Mouse (Mus musculus) liver, adult (tissue): ENCODE measurements around the gene Tulp1.

Experiments used
- GATA4 ChIP-seq: IDR thresholded peaks from 2 replicates; pipeline ENCODE4 v1.6.1; 2014; ENCODE audit warnings: mild to moderate bottlenecking, low read length; ENCODE audit not compliant: insufficient replicate concordance

Gene Tulp1

GRCm38 (mm10) chr17:28365122-28365521 is at the start of gene Tulp1:
Tulp1 (minus strand) TSS chr17:28365222.
- TF ChIP-seq GATA4: no peak

DNA sequence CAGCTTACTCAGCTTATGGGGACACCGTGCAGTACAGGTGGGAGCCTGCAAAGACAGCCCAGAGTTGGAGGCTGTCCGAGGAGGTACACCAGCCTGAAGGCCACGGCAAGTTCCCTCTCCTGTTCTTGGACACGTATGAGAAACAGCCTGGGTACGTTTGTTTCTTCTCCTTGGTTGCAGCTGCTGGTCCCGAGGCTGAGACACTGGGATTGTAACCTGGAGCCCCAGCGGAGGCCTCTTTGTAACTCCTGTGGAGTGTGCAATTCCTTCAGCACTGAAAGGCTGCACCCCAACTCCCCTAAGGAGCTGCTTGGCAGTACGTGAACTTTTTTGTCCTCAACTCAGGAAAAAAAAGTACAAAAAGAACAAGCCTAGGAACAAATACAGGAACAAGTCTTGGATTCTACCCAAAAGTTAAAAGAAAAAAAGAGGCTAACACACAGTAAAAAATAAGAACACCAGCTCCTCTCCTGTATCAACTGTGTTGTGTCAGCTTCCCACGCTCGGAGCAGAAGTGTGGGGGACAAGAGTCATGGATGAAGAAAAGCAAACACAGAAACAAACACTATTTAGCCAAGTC is 46.4 kb upstream of the Tulp1 start:
- TF ChIP-seq GATA4: no peak

DNA sequence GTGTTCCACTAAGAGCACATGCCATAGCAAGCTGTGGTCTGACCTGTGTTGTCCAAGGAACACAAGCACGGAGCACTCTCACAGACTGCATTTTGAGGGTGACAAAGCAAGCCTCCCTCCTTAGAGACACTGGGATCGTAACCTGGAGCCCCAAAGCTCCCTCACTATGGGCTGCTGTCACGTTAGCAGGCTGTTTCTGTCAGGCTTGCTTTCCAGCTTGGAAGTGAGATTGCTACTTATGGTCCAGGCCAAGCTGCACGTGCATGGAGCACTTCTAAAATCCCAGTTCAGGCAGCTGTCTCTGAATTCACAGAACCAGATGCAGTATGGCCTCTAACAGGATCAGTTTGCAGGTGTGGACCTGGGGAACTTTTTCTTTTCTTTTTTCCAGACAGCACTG is 45.7 kb upstream of the Tulp1 start:
- TF ChIP-seq GATA4: no peak

DNA sequence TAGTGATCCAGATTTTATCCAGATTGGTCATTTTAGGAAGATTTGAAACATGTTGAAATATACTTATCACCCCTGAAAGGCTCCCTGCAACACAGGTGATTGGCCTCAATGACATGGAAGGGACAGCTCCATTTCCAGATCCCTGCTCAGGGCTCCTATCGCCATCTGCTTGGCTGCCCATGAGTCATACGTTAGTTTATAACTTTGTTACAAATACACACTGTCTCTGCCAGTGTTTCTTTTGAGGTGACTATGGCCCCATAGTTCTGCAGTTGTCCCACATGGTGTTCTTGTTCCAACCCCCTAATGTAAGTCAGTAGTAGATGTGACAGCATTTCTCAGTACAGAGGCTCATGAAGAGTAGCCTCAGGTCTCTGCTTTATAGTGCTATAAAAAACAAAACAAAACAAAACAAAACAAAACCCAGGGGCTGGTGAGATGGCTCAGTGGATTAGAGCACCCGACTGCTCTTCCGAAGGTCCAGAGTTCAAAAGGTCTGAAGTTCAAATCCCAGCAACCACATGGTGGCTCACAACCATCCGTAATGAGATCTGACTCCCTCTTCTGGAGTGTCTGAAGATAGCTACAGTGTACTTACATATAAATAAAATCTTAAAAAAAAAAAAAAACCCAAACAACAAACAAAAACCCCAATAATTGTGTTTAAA is 43.4 kb upstream of the Tulp1 start:
- TF ChIP-seq GATA4: no peak

DNA sequence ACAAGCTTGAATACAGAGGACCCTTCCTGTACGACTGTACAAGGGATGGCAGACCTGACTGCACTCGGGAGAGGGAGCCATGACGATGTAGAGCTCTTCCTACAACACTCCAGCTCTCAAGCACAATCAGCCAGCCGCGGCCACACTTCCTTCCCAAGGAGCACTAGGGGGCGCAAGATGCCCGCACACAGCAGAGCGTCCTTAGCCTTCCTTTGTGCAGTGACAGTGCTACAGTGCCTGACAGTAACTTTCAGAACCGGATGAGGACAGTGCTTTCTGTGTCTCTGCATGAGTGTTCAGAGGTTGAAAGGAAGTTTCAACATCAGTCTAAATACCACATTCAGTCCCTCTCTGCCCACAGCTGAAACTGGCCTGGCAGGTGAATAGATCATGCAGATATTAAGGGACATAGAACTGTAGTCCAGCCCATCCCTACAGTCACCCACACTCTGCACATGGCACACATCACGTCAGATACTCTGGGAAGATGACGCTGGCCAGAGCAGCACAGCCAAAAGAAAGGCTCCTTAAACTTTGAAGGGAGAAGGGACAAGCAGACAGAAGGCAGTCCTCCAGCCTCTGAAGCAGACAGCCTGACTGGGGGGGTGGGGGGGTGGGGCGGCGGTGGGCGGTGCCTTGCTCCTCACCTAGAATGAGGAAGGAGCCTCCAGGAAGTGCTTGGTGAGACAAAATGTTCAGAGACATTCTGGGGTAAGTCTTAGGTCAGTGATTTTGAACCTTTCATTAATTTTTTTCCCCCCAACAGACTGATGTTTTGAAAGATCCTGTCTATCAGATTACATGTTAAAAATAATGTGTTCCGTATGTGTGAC is 42.6 kb upstream of the Tulp1 start:
- TF ChIP-seq GATA4: no peak

DNA sequence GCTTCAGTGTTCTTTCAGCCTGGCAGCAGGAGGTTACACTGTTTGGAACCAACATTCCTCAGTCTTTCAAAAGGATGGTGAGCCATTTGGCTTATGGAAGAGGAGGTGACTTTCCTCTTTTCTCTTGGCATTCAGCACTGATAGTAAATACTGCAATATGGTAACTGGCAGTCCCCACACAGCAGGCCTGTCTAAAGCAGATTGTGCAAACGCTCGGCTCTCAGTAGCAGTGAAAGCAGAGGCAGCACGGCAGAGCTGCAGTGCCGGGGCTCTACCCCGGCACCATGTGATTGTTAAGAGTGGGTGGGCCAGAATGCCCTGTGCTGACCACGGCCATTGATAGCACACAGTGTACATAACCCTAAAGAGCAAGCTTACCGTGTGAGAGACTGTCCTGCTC is 41.4 kb upstream of the Tulp1 start:
- no peak for TF ChIP-seq GATA4

- TF ChIP-seq GATA4: no peak
Observed at GRCm38 (mm10) chr17:28404301-28404700, 39.3 kb upstream of the Tulp1 start.

- TF ChIP-seq GATA4: no peak
Observed at GRCm38 (mm10) chr17:28394994-28395393, 30.0 kb upstream of the Tulp1 start.

DNA sequence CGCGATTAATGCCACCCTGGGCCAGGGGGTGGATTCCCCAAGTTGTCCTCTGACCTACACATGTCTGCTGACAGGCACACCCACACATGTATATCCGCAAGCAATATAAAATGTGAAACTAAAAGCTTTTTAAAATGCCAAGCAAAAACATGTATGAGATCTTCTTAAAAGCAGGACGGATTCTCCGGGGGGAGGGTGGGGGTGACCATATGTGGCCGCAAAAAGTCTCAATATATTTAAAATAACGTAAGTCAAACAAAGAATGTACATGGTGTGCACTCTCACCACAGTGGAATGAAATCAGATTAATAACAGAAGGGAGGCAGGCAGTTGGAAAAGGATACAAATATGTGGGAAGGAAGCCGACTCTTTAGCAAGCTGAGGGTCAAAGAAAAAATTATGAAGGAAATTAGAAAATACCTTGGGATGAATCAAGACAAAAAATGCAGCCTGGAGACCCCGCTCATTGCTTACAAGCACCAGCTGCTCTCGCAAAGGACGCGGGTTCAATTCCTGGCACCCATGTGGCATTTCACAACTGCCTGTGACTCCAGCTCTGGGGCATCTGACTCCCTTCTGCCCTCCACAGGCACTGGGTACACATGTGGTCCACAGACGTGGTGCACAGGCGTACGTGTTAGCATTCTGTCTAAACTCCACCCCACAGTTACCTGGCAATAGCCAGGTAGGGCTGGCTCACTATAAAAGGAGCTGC is 29.2 kb upstream of the Tulp1 start:
- TF ChIP-seq GATA4: no peak

- TF ChIP-seq GATA4: no peak
Observed at GRCm38 (mm10) chr17:28391568-28392432, 26.8 kb upstream of the Tulp1 start.

GRCm38 (mm10) chr17:28388534-28388933 is 23.5 kb upstream of the Tulp1 start:
- no peak for TF ChIP-seq GATA4

DNA sequence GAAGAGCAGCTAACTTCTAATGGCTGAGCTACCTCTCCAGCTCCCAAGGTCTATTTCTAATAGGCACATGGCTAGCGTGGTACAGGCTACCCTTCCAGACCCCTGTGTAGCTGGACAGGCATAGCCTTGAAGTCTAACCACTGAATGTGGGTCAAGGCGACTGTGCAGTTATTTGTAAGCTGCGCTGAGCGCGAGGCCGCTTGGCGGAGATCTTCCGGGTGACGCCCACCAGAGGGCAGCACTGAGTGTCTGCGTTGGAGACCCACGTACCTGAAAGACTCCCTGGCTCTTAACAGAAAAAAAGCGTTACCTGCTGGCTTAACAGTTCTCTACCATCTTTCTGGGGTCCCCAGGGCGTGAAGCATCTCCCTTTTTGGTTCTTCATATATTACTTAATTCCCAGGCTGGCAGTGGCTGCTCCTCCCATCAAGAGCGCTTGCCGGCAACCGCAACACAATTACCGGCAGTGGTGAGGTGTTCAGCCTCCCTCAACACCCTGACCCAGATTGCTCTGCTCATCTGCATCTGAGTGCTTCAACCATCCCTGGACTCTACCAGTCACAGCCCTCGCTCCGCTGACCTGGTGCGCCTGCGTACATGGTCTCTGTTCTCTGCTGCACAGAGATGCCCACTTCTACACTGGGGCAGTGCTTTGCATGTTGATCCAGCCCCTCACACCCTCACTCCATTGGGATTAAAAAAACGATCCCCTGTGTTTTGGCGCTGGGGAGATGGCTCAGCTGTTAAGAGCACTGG is 21.3 kb upstream of the Tulp1 start:
- no peak for TF ChIP-seq GATA4

DNA sequence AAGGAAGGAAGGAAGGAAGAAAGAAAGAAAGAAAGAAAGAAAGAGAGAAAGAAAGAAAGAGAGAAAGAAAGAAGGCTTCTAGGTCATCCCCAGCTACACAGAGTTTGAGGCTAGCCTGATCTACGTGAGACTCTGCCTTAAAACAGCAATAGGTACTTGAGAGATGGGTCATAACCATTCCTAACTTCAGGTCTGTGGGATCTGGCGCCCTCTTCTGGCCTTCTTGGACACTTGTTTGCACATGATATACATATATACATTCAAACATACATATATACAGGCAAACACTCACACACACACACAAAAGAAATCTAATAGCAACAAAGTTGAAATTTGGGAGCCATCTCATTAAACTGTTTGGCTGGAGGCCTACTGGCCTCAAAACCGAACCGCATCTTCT is 19.3 kb upstream of the Tulp1 start:
- TF ChIP-seq GATA4: no peak

DNA sequence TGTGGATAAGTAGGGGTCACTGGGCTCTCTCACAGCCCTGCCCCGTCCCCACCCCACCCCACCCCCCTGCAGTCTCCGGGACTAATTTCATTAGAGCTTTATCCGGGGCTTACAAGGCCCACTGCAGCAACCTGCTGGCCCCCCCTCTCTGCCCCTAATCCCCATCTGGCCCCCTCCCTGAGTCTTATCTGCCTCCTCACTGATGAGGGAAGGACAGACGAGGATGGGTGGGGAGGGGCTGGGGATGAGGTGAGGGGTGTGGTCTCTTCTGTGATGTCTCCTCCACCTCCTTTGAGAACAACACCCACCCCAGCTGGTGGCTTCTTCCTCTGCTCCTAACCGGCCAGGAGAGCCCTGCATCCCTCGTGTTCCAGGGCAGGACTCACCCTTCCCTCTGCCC is 15.2 kb upstream of the Tulp1 start:
- TF ChIP-seq GATA4: no peak
